In the genomic region with DNA sequence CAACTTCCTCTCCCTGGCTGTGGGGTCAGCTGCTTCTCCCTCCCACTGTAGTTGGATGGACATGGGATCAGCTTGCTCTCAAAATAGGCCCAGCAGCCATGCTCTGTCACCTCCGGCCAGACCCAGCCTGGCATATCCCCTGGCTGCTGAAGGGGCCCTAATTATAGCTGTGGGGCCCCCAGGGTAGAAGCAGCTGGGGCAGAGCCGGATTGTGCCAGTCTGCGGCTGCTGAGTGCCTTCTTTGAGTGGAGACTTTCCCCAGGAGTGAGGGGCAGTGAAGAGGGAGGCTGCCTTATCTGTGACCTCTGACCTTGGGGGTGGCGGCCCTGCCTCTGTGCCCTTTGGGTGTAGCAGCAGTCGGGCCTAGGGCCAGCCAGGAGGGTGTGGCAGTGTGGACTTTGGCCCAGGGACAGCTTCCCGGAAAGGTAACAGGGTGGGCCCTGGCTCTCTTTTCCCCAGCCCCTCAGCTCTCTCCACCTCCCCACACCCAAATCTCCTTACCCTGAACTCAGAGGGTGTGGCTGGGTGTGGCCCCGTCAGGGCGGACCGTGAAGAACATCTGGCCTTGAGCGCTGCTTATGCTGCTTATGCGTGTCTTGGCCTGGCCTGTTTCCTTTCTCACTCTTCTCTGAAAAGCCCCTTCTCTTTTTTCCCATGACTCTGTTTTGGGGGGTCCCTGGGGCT, we compare ENCODE assay signal across 9 mouse cellular contexts. TPM values are rescaled to one million over a fixed set of nuclear protein-coding genes. Genes with fewer than 3 reads are reported as not detected.
DNase-seq lines count a peak whose midpoint lies in the region; ATAC-seq and TF ChIP-seq lines count a peak whose summit lies in the region.
"Had no signal": no experiment of that assay in that cellular context is flagged by ENCODE, and none has a peak within 500 bp of the region (broad histone marks: within the 10 kb centered on the region; RNA-seq: fewer than 3 reads in every experiment).

No protein-coding gene starts in this region.

- H3K27ac ChIP-seq in heart, embryonic 16.5 days (ENCODE audit: low read length): peak overlapping the region; percentile 88
- H3K27ac ChIP-seq in lung, postnatal 0 days (ENCODE audit: low read length): peak overlapping the region; percentile 38
- H3K27ac ChIP-seq in hindbrain, embryonic 12.5 days: no peak overlapping the region

- peaks cover 19% of the 10 kb centered on the region for H3K4me1 ChIP-seq in heart, embryonic 16.5 days (ENCODE audit: control insufficient read depth, insufficient read depth, low read length)
- peaks cover 9% of the 10 kb centered on the region; the same call in 1 of the 2 replicates for H3K4me1 ChIP-seq in lung, postnatal 0 days (ENCODE audit: insufficient read depth, low read depth, low read length)
- peaks cover 39% of the 10 kb centered on the region for H3K4me1 ChIP-seq in hindbrain, embryonic 12.5 days

- H3K9me3 ChIP-seq in heart, embryonic 16.5 days (replicated peaks; ENCODE audit: control insufficient read depth, low read length): no peaks in the 10 kb centered on the region
- no peaks in the 10 kb centered on the region for H3K9me3 ChIP-seq in lung, postnatal 0 days (ENCODE audit: low read length)
- H3K9me3 ChIP-seq in hindbrain, embryonic 12.5 days (replicated peaks): no peaks in the 10 kb centered on the region

- H3K36me3 ChIP-seq in heart, embryonic 16.5 days (ENCODE audit: control insufficient read depth, insufficient read depth): peaks cover 23% of the 10 kb centered on the region
- no peaks in the 10 kb centered on the region for H3K36me3 ChIP-seq in lung, postnatal 0 days (ENCODE audit: insufficient read depth, low read length)
- peaks cover 46% of the 10 kb centered on the region for H3K36me3 ChIP-seq in hindbrain, embryonic 12.5 days

- peak overlapping the region; percentile 69 for H3K9ac ChIP-seq in heart, embryonic 16.5 days (ENCODE audit: low read length)
- H3K9ac ChIP-seq in lung, postnatal 0 days (replicated peaks; ENCODE audit: low read depth): no peak overlapping the region
- H3K9ac ChIP-seq in hindbrain, embryonic 12.5 days: no peak overlapping the region

- TF ChIP-seq CTCF in lung, postnatal 0 days (IDR thresholded peaks at IDR 0.05): no peak

- no peak for TF ChIP-seq EP300 in lung, postnatal 0 days (IDR thresholded peaks at IDR 0.05)

- peak; percentile 92 for DNase-seq in A20 (ENCODE audit: low read depth, low spot score)
- peak; percentile 84 for DNase-seq in R1 (ENCODE audit: low read depth, low spot score)
- DNase-seq in lung, postnatal 0 days (ENCODE audit: low spot score): peak; percentile 82
- DNase-seq in MN1 (ENCODE audit: low spot score): no peak
- no peak for DNase-seq in cerebellum, adult 9-11 months
- no peak for DNase-seq in right cerebral cortex, adult 18-20 months
- DNase-seq: thymus, postnatal 14 days had no signal

- no peaks in the 10 kb centered on the region for H3K27me3 ChIP-seq in heart, embryonic 16.5 days (ENCODE audit: control insufficient read depth, insufficient read depth, low read length)
- no peaks in the 10 kb centered on the region; the same call in 1 of the 2 replicates for H3K27me3 ChIP-seq in lung, postnatal 0 days (replicated peaks; ENCODE audit: insufficient read depth, low read length)
- no peaks in the 10 kb centered on the region for H3K27me3 ChIP-seq in hindbrain, embryonic 12.5 days

- WGBS in heart, embryonic 16.5 days: 34% methylated on average over 11 of the region's 11 CpGs
- WGBS in lung, postnatal 0 days: 43% methylated on average over 11 of the region's 11 CpGs
- WGBS in hindbrain, embryonic 12.5 days: 72% methylated on average over 11 of the region's 11 CpGs

- H3K4me3 ChIP-seq in heart, embryonic 16.5 days (ENCODE audit: low read length): peak overlapping the region; percentile 23; the same call in 1 of the 2 replicates
- no peak overlapping the region for H3K4me3 ChIP-seq in lung, postnatal 0 days (ENCODE audit: low read depth, low read length)
- no peak overlapping the region for H3K4me3 ChIP-seq in hindbrain, embryonic 12.5 days

- peak; percentile 82 for ATAC-seq in heart, embryonic 16.5 days (replicated peaks; ENCODE audit: extremely low read depth, insufficient read depth, low FRiP score)
- peak; percentile 78 for ATAC-seq in lung, postnatal 0 days
- ATAC-seq in hindbrain, embryonic 12.5 days (ENCODE audit: low FRiP score): no peak

- peak overlapping the region; percentile 58 for H3K4me2 ChIP-seq in heart, embryonic 16.5 days (ENCODE audit: low read depth, low read length)
- H3K4me2 ChIP-seq in lung, postnatal 0 days (replicated peaks; ENCODE audit: low read depth, low read length): no peak overlapping the region
- H3K4me2 ChIP-seq in hindbrain, embryonic 12.5 days (replicated peaks): no peak overlapping the region

RNA-seq across cellular contexts. Expression of gene Pik3c2b, which starts 38.6 kb away (rescaled TPM):
- 9.5 and 10.1 TPM in 2 replicates for polyA plus RNA-seq in heart, embryonic 16.5 days (2015; fragmentation: Nextera tagmentation; extraction: Ambion mirVana)
- polyA plus RNA-seq in lung, postnatal 0 days (2015; fragmentation: Nextera tagmentation; extraction: Ambion mirVana): 4.3 and 4.6 TPM in 2 replicates
- 17.0 and 19.8 TPM in 2 replicates for polyA plus RNA-seq in hindbrain, embryonic 12.5 days (2016; fragmentation: Nextera tagmentation; extraction: Ambion mirVana)

RNA-seq across cellular contexts. Expression of gene Ppp1r15b, which starts 46.9 kb away (rescaled TPM):
- 22.3 and 25.1 TPM in 2 replicates for polyA plus RNA-seq in heart, embryonic 16.5 days (2015; fragmentation: Nextera tagmentation; extraction: Ambion mirVana)
- 19.5 and 20.0 TPM in 2 replicates for polyA plus RNA-seq in lung, postnatal 0 days (2015; fragmentation: Nextera tagmentation; extraction: Ambion mirVana)
- polyA plus RNA-seq in hindbrain, embryonic 12.5 days (2016; fragmentation: Nextera tagmentation; extraction: Ambion mirVana): 49.1 and 53.4 TPM in 2 replicates

RNA-seq across cellular contexts. Expression of gene Mdm4, which starts 53.7 kb away (rescaled TPM):
- polyA plus RNA-seq in heart, embryonic 16.5 days (2015; fragmentation: Nextera tagmentation; extraction: Ambion mirVana): 20.7 and 25.6 TPM in 2 replicates
- polyA plus RNA-seq in lung, postnatal 0 days (2015; fragmentation: Nextera tagmentation; extraction: Ambion mirVana): 14.9 and 19.3 TPM in 2 replicates
- 47.6 and 49.1 TPM in 2 replicates for polyA plus RNA-seq in hindbrain, embryonic 12.5 days (2016; fragmentation: Nextera tagmentation; extraction: Ambion mirVana)

Comparison
In these comparisons a context has a peak if more than half of its experiments do, and no peak if none do; other contexts are left out.
1. DNase-seq: peak in A20 (single experiment), R1 (single experiment) and lung, postnatal 0 days (single experiment); none in MN1 (single experiment), cerebellum, adult 9-11 months (single experiment) and right cerebral cortex, adult 18-20 months (single experiment).